Mouse (Mus musculus) ovary, postnatal 36 days (tissue): ENCODE measurements around the gene Agpat4.

Experiments used
- DNase-seq: peaks from one replicate; pipeline ENCODE4 v3.0.0; 2022; ENCODE audit warnings: low spot score, mixed read lengths

The Agpat4 gene

DNA sequence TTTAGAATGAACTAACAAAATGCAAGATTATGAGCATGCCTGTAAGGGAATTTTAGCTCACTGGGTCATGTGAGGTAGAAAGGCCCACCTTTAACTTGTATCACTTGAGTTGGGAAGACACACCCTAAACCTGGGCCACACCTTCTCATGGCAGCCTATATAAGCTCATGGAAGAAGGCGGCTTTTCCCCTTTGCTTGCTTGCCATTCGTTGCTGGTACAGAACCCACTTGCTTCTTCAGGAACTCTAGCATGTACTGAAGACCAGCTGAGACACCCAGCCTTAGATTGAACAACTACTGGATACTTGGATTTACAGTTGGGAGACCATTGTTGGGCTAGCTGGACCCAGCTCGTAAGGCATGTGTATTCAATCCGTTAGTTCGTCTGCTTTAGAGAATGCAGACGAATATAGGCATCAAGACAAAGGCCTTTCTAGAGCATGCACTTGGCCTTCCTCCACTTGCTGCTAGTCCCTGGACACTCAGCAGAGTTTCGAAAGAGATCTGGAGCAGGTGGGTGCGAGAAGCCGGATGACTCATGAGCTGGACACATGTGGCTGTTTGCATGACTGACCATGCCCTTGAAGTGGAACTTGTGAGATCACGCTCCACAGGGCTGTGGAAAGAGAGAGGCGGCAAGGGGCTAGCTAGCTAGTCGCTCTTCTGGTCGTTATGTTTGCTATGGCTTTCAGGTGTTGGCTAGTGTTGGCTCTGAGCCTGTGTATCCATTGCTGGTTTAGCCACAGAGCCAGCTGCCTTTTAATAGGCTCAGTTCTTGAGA lies 42.7 kb downstream of the Agpat4 start:
- DNase-seq = no peak

DNA sequence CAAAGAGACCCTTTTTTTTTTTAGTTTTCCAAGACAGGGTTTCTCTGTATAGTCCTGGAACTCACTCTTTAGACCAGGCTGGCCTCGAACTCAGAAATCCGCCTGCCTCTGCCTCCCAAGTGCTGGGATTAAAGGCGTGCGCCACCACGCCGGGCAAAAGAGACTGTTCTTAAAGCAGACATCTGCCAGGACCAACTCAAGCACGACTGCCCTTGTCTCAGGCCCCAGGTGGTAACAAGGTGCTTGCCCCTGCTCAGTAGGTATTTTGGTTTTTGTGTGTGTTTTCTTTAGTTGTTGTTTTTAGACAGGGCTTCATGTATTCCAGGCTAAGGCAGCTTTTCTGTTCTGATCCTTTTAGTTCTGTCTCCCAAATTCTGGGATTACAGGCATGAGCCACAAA lies 43.4 kb downstream of the Agpat4 start:
- DNase-seq = no peak

- DNase-seq = no peak
Observed at GRCm38 (mm10) chr17:12162824-12163223, 44.3 kb downstream of the Agpat4 start.

DNA sequence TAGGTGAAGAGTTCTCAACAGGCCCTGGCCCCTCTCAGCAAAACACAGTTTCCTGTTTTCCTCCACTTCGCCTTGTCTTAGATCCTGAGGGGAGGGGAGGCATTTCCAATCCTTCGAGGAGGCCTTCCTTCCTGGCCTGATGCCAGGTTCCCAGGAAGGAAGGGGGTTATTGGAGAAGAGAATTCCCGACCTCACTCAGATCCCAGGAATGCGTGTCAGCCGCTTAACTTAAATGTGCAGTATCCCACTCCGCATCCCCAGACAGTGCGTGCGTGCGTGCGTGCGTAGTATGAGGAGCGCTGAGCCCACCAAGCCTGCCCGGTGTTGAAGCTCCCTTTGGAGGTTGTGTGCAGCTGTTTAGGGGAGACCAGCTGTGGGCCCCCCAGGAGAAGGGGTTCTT lies 44.9 kb downstream of the Agpat4 start:
- no peak for DNase-seq

DNA sequence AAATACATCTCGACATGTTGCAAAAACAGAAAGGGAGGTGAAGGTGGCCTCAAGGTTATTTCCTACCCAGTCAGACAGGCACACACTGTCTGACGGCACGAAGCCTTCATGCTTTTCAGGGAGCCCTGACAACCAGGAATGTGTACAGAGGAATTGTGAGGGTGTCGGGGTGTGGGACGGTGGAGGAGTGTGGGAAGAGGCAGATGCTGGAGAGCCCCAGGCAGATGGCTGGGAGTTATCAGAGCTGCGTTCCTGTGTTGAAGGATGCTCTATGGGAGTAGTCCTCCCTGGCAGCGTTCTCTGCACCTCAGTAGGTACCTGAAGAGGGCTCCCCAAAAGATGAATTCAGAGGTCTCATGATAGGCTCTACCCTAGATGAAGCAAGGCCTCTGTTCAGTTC lies 45.4 kb downstream of the Agpat4 start:
- no peak for DNase-seq

GRCm38 (mm10) chr17:12164507-12164906 lies 46.0 kb downstream of the Agpat4 start:
- DNase-seq = no peak

- DNase-seq = no peak
Observed at GRCm38 (mm10) chr17:12165009-12165695, 46.6 kb downstream of the Agpat4 start.

GRCm38 (mm10) chr17:12165701-12166100 lies 47.2 kb downstream of the Agpat4 start:
- DNase-seq = no peak

DNA sequence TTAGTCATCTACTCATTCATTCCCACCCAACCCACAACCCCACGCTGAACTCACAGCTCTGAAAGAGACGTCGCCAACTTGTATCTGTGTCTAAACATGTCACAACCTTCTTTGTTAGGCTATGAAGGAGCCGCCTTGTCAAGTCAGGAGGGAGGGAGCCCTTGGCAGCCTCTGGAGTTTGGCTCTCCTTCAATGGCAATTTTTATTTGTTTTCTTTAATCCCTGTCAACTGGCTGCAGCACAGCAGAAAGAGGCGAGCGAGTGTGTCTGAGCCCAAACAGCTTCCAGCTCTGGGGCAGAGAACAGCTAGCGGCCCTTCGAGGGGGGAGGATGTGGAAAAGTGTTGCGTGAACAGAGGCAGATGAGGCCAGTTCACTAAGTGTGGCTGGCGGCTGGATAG lies 50.0 kb downstream of the Agpat4 start:
- peak; percentile 51 for DNase-seq

DNA sequence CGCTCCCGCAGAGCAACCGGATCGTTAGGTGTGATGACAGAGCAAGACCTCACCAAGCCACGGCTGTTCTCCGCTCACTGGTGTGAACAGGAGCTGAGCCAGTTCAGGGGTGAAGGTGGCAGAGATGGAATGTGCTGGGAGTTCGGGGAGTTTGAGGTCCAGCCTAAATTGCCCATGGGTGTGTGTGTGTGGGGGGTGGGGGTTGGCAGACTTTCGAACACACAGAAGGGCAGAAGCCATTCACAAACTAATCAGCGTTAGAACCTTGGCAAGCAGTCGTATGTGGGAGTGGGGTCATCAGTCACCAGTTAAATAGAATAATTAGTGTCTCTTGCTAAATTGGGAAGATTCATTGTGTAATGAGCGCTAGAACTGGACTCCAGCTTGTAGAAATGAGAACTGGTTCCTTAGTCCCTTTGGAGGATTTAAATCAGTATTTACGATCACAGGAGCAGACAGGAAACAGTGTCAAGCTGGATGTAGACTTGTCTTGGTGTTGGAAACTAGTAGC lies 50.9 kb downstream of the Agpat4 start:
- DNase-seq = no peak

DNA sequence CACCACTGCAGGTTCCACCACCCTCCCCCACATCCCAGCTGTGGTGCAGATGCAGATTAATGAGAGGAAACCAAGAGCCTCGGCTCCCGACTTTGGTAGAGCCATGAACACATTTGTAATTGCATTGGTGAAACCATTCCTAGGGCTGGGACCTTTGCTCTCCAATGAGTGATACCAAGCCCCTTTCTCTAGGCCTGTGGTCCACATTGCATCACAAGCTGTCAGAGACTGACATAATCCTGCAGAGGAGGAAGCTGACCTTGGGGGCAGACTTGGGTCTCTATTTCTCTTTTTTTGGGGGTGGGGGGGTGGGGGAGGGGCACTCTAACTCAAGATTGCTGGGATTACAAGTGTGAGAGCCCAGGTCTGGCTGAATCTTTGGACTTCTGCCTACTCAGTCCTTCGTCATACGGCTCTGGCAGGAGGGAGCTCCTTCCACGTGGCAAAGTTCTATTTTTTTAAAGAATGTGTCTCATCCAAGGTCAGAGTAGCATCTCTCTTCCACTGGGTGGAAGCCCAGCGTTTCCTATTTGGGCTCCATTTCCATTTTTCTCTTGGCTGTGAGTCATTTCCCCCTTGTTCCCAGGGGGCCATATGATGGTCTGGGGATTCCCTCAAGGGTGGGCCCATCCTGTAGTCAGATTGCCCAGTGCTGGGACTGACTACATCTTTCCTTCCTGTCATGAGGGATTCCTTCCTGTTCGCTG lies 52.4 kb downstream of the Agpat4 start:
- no peak for DNase-seq

GRCm38 (mm10) chr17:12171666-12172065 lies 53.2 kb downstream of the Agpat4 start:
- no peak for DNase-seq

GRCm38 (mm10) chr17:12174221-12174620 lies 55.7 kb downstream of the Agpat4 start:
- no peak for DNase-seq

DNA sequence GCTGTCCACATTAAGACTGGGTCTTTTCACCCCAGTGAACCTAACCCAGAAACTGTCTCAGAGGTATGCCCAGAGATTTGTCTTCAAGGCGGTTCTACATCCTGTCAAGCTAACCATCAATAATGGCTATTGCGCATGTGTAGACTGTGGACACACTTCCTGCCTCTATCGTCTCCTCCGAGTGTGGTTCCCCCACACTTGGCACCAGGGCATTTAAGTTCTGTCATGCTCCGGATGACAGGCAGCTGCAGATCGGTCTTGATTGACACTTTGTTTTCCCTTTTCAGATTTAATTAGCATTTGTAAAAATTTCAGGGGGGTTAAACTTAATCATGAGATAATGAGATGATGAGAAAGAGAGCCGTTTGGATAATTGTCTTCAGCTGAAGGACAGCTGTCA lies 56.4 kb downstream of the Agpat4 start:
- DNase-seq = no peak

DNA sequence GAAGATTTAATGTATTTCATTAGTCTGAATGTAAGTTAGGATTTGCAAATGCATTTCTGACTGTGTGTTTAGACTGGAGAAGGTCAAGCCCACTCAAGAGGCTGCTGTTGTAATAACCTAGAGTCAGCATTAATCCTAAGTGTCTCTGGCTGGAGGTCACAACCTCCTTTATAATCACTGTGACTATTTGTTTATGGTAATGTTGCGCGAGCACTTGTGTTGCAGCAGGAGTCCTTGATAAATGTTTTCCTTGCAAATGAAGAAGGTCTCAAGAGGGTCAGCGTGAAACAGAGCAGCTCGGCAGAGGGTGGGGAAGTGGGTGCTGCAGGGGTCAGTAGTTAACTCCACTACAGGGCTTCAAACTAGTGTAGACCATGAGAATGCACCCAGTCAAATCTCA lies 57.1 kb downstream of the Agpat4 start:
- no peak for DNase-seq

GRCm38 (mm10) chr17:12179339-12179738 lies 60.8 kb downstream of the Agpat4 start:
- no peak for DNase-seq

GRCm38 (mm10) chr17:12179766-12180165 lies 61.3 kb downstream of the Agpat4 start:
- DNase-seq = no peak

DNA sequence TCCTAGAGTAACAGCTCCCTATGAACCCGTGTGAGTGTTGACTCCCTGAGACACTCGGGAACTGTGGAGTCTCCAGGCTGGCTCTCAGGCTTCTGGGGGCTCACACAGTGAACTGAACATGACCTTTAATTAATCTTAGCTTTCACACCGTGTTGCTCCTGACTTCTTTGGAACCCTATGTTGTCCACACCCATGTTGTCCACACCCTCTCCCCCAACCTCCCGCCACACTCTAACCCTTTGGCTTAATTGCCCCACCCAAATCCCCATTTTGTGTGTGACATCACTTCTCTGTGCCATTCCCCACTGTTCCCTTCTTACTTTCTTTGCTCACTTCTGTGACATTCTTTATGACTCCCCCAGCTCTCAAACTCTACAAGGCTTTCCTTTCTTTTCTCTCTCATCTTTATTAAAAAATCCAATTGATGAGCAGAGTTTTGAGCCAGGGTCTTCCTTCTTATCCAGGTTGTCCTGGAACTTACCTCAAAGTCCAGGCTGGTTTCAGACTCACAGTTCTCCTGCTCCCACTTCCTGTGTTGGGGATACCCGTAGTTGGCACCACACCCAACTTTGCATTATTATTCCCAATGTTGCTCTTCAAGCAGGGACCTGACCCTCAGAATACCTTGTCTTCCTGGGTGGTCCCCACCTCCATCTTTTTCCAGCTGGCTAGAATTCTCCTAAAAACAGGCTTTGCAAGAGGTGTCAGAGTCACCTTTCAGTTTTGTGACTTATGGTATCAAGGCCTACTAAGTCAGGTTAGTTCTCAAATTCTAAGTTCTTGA lies 64.4 kb downstream of the Agpat4 start:
- no peak for DNase-seq

DNA sequence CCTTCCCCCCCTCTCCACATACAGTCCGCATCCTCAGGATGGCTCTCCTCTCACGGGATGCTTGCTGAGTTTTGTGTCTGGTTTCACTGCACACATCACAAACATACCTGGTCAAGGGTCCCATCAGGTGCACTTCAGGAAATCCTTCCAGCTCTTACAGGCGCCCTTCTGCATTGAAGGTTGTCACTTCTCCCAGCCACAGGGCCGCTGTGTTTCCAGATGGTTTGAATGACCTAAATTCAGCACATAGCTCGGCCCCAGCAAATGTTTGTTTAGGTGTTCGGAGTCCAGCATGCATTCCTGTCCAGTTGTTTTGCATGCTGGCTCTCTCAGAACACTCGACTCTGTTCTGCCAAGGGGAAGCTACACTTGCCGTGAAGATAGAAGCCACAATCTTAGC lies 65.8 kb downstream of the Agpat4 start:
- no peak for DNase-seq

- DNase-seq = no peak
Observed at GRCm38 (mm10) chr17:12185855-12186254, 67.4 kb downstream of the Agpat4 start.

GRCm38 (mm10) chr17:12186341-12186740 lies 67.8 kb downstream of the Agpat4 start:
- no peak for DNase-seq

DNA sequence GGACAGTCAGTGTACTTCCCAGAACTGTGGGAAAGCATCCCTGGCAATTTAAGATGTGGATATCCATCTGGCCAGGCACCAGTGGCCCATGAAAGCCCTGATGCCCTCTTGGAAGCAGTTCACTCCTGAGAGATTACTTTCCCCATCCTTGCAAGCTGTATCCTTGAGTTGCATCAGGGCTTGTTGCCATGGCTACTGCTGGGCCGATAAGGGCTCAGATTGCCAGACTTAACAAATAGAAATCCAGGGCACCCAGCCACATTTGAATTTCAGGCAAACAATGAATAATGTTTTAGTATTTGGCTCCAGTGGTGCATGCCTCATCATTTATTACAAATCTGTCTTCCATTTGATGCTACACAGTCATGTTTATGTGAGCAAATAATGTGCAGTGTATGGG lies 69.3 kb downstream of the Agpat4 start:
- DNase-seq = peak; percentile 41
